Mouse (Mus musculus): ENCODE measurements at regions not wholly inside any gene's neighbourhood (a gene's known extent, or its start where the extent isn't known, plus 50 kb on each side); places are given as distances from the start of the nearest gene placed in this dataset.
A peak's percentile ranks its signal among the peaks of the same experiment; 100 is the strongest.
"Not testable (repeated sequence)": the region's sequence is repeated elsewhere in the genome, so short reads cannot be mapped to it uniquely, and the experiment has no call there.

GRCm38 (mm10) chr12:98144464-98144863 lies 114.8 kb downstream of the Galc start:
- no peak for DNase-seq

- DNase-seq, result no peak
Measured at GRCm38 (mm10) chr12:98143170-98143569, 116.1 kb downstream of the Galc start.

GRCm38 (mm10) chr12:98139906-98140305 lies 119.4 kb downstream of the Galc start:
- not testable (repeated sequence) for DNase-seq

DNA sequence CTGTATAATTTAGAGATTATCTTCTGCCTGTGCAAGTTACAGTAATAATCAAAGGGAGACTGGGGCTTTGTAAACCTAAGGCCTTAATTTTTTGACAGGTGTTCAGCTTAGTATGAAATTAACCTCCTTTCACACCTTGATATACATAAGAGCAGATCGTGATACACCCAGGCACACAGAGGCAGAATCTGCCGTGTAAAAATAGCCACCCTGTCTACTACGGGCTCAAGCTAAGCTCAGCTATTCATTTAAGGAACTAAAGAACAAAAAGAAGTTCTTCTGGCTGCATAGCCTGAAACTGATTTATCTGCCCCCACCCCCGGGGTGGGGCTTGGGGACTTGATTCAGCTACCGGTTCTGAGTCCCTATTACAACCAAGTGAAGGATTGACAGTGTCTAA lies 128.0 kb downstream of the Galc start:
- no peak for DNase-seq

GRCm38 (mm10) chr12:98123541-98123940 lies 135.7 kb downstream of the Galc start:
- no peak for DNase-seq

DNA sequence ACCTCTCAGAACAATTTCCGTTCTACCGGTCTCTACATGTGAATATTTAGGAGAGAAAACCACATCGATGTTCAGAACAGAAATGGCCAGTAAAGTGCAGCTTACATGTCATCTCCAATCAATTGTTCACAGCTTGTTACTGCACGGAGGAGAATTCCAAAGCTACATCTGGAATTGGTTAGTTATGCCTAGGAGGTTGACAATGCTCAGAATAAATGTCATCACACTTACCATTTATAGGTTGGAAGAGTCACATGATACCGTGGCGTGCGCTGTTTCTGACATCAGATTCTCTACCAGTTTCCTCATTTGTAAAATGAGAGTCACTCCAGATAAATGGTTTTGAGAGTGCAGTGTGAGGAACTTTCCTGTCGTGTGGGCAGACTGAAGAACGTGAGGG lies 151.2 kb downstream of the Galc start:
- DNase-seq, result no peak

DNA sequence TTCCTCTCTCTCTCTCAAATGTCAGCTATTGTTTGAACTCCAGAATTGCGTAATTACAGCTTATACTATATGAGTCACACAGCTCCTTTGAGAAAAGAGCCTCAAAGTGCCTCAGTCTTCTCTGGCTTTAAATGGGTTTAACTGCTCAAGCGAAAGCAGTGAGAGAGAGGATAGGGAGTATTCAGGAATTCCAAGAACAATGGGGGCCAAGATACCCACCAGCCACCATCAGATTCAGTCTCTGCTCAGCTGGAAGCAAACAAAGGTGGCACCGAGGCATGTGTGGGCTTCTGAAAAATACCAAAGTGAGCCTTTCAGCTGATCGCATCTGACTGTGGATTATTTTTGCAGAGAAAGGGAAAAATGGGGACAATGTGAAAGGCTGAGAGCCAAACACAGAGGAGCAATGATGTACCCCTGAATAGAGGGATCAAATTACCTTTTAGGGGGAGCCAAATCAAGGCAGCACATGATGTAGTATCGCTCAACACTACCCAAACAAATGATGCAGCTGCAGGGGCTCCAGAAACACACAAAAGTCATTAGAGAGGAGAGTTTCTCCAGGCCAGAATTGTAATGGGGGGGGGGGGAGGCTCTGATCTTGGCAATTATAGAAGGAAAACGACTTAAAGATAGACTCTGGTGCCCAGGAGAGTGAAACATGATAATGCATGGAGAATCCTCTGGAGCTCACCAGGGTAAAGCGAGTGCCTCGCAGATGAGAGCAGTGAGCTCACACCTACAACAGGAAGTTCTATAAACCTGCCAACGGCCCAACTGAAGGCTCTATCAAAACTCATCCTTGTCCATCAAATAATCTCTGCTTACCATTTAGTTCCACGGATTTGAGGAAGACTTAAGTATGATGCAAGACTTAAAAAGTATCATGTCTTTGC lies 152.2 kb downstream of the Galc start:
- no peak for DNase-seq

DNA sequence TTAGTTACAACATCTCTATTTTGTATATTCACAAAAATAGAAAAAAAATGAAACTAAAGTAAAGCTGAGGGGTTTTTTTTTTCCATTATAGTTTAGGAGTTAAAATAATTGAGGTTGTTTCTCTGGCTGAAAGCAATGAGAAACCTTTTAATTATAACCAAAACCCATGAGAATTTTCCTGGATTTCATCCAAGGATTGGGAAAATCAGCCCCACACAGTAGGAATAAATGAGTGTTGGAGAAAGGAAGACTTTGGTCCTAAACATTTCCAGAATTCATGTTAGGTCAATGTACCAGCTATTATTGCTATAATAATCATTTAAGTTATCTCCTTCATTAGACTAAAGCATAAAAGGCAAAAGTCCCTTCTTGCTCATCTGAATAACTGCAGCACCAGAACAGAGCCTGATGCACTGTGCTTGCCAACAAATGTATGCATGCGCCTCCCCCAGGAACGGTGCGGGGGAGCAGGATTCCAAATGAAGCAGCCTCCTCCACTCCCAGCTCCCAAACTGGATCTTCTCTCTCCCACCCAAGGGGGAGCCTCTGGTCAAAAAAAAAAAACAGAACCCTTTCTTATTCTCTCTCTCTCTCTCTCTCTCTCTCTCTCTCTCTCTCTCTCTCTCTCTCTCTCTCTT lies 153.0 kb downstream of the Galc start:
- peak in 1 of 2 experiments; percentile 38 for DNase-seq

- no peak for DNase-seq
Measured at GRCm38 (mm10) chr12:98105749-98106148, 153.5 kb downstream of the Galc start.

DNA sequence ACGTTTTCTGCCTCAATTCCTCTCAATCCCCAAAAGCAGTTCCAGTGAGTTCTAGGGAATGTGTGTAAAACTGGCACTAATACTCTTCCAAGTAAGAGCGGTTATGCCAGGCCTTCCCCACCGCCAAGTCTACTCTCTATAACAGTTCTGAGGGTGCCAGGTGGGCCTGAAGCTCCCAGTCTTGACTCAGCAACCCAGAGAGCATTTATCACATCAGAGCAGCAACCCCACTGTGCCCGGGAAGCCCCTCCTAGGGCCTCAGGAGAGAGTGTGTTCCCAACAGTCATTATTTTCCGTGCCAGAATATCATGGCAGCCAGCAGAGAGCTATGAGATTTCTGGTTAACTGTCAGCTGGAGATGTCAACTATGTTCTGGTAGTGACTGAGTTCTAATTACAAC lies 169.1 kb downstream of the Galc start:
- DNase-seq, result no peak

- no peak for DNase-seq
Measured at GRCm38 (mm10) chr12:98078351-98078750, 180.9 kb downstream of the Galc start.

DNA sequence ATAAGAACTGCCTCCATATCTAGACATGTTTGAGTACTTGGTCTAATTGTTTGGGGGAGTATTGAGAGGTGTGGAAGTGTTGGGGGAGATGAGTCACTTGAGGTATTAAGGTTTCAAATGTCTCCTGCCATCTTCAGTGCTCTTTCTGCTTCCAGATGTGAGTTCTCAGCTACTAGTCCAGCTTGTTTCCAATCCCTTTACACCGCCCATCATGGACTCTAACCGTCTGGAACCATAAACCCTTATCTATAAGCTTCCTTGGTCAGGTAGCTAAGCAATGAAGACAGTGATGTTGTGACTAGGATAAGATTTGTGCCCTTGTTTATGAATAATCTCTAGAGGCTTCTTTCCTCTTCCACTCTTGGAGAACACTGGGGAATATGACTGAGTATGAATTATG lies 183.7 kb downstream of the Galc start:
- no peak for DNase-seq

- DNase-seq, result no peak
Measured at GRCm38 (mm10) chr12:98069110-98069509, 190.1 kb downstream of the Galc start.

- no peak for DNase-seq
Measured at GRCm38 (mm10) chr12:98059419-98060180, 199.7 kb downstream of the Galc start.

DNA sequence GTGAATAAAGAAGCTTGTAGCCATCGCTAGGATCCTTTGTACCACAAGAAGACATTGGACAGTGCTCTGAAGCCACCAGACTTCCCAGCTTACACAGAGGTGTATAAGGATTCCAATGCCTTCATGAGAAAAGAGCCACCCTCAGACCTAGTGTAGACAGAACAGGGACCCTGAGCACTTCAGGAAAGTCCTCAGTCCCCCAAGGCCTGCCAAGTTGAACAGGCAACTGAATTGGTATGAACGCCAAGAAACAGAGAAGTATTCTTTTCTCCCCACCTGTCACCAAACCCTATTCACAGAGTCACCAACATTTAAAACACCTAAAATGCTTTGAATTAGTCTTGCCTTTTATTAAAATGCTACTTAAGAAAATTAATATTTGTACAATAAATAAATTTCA lies 200.3 kb downstream of the Galc start:
- DNase-seq, result no peak

GRCm38 (mm10) chr12:98050934-98051333 lies 208.3 kb downstream of the Galc start:
- DNase-seq, result no peak

DNA sequence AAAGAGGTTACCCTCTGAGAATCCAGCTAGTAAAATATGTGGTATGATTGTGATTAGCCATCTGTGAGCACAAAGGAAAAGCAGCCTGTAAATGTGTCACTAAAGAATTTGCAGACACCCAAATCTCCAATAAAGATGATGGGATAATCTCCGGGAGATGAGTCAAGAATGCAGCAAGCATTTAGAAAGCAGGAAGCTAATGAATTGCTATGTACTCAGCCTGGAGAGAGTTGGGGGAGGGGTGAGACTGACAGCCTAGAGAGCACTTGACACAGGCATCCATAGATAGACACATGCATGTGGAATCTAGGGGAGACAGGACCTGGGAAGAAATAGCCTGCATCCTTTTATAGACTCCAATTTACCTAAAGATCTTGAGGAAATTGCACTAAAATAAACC lies 208.8 kb downstream of the Galc start:
- peak in 1 of 2 experiments; percentile 20 for DNase-seq

DNA sequence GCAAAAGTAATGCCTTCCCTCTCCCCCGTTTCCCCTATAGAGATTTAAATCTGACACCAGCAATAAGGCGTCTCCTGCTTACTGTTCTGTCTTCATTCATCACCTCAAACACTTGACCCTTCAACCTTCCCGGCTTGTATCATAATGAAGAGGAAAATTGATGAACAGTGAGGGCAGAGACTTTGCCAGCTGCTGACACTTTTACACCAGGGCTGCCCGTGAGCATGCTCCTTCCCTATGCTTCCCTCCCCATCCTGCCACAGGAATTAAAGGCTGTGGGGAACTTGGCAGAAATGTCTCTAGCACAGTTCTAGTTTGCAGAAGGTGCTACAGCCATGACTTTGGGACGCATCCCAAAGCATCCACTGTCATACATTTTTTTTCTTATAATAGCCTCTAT lies 209.2 kb downstream of the Galc start:
- DNase-seq, result peak in 1 of 2 experiments; percentile 5

- DNase-seq, result no peak
Measured at GRCm38 (mm10) chr12:98047765-98048164, 211.5 kb downstream of the Galc start.

GRCm38 (mm10) chr12:98046459-98047440 lies 212.5 kb downstream of the Galc start:
- DNase-seq, result no peak

DNA sequence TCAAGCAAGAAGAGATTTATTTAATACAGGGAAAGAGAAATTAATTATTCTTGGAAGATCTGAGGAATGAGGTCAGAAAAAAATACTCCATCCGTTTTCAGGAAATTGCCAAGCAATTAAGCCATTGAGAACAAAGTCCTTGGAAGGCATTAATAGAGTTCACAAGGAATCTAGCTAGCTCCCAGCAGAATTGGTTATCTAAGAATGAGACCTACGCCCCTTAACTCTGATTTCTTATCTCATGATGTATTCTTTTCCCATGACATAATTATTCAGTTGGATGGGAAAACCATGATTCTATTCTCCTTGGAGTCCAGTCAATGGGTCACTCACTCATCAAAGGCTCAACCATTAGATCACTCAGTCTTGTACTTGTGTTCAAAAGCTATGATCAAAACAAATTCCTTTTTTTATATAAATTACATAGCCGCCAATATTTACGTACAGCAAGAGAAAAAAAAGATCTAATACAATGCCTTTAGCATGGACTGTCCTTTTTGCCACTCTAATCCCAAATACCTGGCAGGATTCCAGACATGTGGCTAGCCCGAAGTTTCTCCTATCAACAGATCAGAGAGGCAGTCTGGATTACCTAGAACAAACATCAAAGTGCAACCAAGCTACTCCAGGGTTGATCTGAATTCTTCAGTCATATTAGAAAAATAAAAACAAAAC lies 213.3 kb downstream of the Galc start:
- DNase-seq, result no peak

DNA sequence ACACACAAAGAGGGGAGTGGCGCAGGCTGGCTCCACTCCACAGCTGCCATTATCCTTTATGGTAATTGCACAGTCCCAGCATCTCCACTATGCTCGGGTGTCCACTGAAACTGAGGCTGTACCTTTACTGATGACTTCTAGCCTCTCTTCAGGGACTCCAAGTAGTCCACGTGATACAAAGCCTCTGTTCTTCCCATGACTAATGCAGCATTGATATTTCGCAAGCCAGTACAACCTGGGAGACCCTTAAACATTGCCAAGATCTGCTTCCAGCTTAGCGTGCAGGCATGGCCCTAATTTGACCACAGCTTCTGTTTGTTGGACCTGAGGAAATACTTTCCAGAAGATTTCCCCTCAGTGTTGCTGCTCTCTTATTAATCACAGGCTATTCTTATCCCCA lies 215.8 kb downstream of the Galc start:
- no peak for DNase-seq

Data from kidney, postnatal 25 days (tissue).